Mouse (Mus musculus) stomach, postnatal 0 days (tissue): ENCODE measurements at regions not wholly inside any gene's neighbourhood (a gene's known extent, or its start where the extent isn't known, plus 50 kb on each side); places are given as distances from the start of the nearest gene placed in this dataset.

Experiments
- CTCF ChIP-seq: IDR thresholded peaks from 2 replicates; pipeline ENCODE4 v1.5.1; 2016; ENCODE audit warnings: antibody characterized with exemption, low read depth, mild to moderate bottlenecking, moderate library complexity
- EP300 ChIP-seq: optimal IDR thresholded peaks from 2 replicates; pipeline ENCODE3; 2016; ENCODE audit warnings: antibody characterized with exemption

DNA sequence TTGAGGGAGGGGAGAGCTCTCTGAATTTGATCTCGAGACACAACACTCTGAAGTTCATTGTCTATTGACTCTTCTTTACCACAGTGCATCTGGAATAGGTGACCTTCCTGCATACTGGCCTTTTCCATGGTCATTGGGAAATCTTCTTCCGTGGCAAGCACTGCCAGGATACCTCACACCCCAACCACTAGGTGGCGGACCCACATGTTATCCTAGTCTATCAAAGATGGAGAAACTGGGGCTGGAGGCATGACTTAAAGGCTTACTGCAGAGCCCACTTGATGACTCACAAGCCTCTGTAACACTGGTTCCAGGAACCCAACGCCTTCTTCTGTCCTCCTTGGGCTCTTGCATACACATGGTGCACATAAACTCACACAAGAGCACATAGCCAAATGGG, 467.2 kb upstream of the Mgmt start:
- TF ChIP-seq EP300 = no peak
- peak; percentile 51 for TF ChIP-seq CTCF
